Mouse (Mus musculus) kidney, adult 2 months (tissue): Measurements from ENCODE around the gene Psmb5.

Experiments
- CTCF ChIP-seq: fragments of 200-500 bp; conservative IDR thresholded peaks from 2 replicates; pipeline ENCODE4 v1.5.1; 2011; ENCODE audit warnings: low read depth, mild to moderate bottlenecking, control low read depth, low read length, moderate library complexity, mixed read lengths; ENCODE audit not compliant: insufficient read depth, insufficient read length
- POLR2A ChIP-seq: fragments of 200-500 bp; IDR thresholded peaks from one replicate; pipeline ENCODE4 v1.6.1; 2011; ENCODE audit warnings: low read depth, low read length, control low read depth

DNA sequence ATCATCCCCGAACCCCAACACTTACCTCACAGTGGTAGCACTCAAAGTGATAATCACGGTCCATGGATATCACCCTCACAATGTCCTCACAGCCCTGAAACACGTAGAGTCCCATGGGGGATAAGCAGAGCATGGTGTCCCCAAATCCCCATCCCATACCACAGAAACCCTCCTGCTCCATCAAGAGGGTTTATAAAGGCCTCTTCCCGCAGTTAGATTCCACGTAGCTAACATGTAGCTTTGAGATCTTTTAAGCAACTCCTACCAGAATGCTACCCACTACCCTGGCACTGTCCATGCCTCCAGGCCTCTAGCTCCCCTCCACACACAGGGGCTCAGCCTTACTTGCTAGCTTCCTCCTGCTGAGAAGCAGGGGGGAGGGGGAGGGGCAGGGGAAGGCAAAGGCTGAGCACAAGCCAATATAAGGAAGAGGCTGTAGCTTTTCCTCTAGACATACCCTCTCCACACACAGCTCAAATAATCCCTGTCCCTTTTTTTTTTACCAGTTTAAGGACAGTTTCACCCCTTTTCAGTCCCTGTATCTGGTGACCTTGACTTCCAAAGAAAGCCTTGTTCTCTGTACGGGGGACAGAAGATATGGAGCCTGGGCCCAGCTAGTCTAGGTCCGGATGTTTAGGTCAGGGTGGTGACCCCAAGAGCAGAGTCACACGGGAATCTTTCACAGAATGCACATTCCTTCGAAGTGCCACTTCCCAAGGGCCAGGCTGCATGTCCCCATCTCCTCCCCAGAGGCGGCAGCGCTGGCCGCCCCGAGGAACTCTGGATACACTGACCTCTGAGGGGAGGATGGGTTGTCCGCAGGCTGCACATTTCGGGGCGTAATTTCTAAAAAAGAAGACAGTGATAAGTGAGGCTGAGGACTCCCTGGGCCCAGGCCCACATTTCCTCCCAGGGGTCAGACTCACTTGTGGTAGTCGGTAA is 48.1 kb downstream of the Psmb5 start:
- TF ChIP-seq POLR2A (no peak), CTCF (no peak)
